Mouse (Mus musculus) forelimb bud, embryonic 11.5 days (tissue): ENCODE data around the gene Slc46a1.

Experiments used
- DNase-seq: peaks from one replicate; pipeline ENCODE4 v3.0.0-alpha.2; 2012; ENCODE audit warnings: low read depth, low spot score

Slc46a1 gene

DNA sequence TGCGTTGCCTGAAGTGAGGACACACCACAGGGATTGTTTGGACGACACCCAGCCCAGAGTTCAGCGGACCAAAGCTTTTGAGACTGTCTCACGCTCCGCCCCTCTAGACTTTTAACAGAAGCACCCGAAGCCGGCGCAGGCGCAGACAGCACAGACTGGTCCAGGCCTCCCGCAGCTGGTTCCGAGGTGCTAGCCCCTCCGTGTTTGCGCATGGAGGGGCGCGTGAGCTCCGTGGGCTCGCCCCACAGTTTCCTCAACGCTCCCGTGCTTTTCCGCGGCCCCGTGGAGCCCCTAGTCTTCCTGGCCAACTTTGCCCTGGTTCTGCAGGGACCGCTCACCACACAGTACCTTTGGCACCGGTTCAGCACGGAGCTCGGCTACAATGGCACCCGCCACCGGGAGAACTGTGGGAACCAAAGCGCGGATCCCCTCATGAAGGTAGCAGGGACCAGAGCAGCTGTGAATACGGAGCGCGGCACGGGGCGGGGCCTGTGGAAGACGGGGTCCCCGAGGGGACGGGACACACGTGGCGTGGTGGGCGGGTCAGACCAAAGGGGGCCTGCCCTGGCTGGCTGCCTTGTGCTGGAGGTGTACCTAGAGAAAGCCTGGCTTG, at the start of gene Slc46a1:
TSS of gene Slc46a1 (plus strand) at position 130 of the 613 bp plus-strand sequence.
- DNase-seq, result peak; percentile 82

DNA sequence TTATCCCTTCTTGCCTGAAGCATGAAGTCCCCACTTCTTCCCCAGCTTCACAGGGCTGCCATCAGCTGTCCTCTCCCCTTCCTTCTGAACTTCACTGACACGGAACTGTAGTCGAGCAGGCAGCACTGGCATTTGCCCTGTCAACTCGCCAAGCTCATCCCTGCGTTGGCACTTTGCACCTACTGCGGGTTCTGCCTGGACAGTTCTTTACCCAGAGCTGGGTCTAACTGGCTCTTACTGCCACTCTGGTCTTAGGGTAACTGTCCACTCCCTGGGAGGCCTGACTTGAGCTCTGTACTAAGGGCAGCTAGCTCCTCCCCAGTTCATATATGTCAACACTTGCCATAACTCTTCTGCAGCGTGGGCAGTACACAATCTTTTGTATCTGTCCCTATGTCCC, 48.6 kb upstream of the Slc46a1 start:
- DNase-seq, result no peak

DNA sequence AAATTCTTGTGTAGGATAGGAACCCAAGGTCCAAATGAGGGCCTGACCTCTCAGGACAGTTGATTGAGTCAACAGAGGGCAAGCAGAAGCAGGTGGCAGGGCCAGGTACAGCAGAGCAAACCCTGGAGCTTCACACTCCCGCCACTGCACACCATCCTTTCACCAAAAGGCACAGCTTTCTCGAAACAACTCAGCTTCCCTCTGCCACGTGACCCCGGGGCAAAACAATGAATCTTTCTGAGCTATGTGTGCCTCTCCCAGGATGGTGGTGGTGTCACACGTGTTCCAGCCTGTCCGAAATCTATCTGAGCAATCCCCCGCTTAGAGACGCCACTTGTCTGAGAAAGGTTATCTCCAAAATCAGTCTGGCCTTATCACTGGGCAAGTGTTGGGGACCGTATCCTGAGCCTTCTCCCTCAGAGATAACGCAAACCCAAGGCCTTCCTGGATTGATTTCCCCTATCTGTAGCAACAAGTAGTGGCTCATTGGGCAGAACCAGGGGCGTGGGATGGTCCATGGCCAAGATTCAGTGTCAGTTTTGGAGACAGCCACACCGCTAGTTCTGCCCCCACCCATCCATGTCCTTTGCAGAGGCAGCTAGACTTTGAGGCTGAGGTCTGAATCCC, 45.1 kb upstream of the Slc46a1 start:
- no peak for DNase-seq

DNA sequence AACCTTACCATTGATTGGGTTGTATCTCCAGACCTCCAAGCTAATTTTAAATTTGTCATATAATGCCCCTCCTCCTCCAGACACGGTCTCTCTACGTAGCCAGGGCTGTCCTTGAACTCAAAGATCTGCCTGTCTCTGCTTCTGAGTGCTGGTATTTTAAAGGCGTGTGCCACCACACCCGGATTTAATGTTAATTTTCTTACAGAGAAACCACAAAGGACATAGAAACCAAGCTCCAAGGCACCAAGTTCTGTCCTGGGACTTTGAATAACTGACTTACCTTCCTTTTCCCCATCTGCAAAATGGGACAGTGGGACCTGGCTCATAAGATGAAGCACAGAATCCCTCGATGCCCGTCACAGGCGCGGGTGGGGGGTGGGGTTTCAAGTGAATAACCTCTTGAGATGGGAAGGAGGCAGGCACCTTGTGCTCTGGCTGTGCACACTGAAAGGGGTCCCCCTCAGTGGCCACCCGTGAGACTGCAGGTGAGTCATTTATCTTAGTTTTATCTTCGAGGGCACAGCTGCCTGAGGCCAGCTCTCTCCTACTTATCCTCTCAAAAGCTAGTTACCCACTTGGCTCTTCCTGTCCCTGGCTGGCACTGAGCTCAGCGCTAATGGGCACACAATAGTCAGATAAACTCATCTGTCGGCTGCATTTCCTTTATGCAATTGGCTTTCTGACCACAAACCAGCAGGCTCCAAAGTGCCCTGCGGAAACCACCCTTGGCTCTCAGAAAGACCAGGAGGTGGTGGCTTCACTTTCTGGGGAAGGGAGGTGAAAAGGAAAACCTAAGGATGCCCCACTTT, 44.1 kb upstream of the Slc46a1 start:
- DNase-seq, result no peak

DNA sequence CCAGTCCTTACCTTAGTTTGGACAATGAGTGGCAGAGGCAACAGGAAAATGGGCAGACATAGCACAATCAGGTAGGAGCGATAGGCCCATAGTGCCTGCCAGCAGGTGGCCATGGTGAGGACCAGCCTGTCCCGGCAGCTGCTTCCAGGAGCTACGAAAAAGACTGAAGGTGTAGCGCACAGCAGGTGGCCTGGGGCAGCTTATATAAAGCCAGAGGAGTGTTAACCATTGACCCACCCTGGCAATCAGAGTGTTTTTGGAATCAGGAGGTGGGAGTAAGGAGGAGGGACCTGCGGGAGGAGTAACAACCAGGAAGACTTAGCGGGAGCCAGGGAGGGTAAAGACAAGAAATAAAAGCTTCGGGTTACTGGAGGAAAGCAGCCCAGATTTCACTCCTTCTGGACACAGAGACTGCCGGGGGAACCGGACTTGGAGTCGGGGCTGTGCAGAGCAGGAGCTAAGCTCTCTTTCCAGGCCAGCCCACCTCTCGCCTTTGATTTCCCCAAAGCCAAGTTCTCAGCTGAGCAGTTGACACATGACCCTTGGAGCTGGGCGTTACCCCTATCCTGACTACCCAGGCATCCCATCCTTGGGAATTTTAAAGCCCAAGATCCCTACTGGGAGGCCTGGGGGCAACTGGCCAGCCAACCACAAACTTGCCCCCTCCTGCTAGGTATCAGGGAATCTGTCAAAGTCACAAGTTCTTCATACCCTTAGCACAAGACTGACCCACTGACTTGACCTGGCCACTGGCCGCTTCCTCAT, 43.3 kb upstream of the Slc46a1 start, which contains the start of gene Slc13a2:
TSS of gene Slc13a2 (minus strand) at position 163 of the 765 bp plus-strand sequence.
- DNase-seq, result no peak

DNA sequence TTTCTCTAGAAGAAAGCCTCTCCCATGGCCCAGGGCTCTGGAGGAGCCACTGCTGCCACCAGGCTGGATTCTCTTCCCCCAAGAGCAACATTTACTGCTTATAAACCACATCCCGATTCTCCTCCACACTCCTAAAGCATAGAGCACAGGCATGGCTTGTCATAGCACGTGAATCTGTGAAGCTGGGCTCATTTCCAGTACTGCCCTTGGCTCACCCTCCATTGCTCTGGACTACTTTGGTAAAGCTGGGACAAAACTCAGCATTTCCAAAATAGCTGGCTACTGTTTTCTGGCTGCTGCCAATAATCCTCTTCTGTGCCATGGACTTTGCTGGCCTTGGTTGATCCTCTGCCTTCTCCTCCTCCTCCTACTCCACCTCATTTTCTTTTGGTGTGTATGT, 41.1 kb upstream of the Slc46a1 start:
- DNase-seq, result no peak

DNA sequence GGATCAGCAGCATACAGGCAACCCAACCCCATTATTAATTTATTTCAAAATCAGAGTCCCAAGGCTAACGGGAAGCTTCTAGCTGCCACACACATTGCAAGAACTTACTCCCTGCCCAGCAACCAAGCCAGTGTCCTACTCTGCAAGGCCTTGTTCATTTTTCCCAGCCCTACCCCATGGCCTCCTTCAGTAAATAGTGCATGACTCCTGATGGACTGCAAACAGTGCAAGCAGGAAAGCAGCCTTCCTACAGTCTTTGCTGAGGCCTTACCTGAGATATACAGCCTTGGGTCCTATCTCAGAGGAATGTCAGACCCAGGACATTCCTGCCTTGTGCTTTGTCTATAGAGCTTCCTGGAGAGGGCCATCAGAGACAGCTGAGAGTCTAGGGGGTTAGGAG, 39.9 kb upstream of the Slc46a1 start:
- DNase-seq, result no peak

DNA sequence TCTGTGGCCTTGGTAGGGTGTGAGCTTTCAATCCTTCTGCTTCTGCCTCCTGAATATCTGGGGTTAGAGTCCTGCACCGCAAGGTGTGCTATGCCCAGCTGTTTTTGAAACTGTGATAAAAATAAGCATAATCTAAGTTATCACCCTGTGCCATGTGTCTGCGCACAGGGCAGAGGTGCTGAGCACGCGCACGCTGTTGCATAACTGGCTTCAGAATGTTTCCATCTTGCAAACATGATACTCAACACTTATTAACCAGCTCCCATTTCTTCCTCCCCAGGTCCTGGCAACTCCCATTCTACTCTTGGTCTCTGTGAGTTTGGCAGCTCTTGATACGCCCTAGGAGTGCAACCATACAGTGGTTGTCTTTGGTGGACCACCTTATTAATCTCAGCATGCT, 37.8 kb upstream of the Slc46a1 start:
- no peak for DNase-seq

DNA sequence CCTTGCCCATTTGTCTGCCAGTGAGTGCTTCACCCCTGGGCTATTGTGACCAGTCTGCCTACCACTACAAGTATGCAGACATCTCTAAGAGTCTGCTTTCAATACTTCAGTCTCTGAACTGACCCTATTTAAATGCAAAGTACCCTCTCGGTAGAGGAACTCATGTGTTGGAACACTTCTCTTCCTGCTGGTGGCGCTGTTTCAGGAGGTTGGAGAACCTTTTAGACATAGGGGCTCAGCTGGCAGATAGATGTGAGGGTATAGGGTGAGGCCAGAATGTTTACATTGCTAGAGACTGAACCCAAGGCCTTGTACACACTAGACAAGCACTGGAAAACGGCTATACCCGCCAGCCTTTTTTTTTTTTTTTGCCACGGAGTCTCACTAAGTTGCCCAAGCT, 37.2 kb upstream of the Slc46a1 start:
- DNase-seq, result no peak

DNA sequence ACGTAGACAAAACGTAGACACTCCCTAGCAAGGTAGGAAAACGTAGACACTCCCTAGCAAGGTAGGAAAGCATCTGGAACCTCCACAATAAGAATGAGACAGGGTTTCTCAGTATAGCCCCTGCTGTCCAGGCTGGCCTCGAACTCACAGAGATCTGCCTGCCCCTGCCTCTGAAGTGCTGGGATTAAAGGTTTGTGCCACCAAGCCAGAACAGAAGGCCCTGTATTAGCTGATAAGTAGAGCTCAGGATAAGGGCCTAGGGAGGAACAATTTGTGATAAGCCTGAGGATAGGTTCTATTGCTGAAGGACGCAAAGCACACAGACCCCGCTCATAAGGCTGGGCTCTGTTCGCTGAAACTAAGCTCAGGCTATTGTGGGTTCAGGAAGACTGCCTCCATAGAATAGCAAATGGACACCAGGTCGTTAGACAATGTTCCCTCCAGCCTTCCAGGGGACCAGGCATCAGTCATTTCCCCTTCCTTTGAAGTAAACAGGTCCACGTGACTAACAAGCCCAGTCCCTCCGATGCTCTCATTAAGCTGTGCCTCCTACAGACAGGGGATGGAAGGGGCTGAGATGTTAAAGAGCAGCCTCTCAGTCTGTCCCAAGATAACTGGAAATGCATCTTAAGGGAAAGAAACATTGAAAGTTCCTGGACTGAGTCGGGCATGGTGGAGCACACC, 35.2 kb upstream of the Slc46a1 start:
- no peak for DNase-seq

DNA sequence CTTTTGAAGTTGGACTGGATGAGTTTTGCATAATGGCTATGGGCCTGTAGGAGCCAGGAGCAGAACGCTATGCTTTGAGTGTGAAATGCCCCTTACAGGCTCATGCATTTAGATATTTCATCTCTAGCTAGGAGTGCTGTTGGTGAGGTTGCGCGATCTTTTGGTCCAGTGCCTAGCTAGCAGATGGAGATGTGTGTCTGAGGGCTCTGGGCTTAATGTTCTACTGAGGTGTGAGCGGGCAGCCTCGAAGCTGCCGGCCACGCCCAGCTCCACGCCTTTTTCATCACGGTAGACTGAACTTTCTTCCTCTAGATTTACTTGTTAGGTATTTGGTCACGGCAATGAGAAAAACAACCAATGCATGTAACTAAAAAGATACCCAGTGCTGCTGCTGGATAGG, 34.3 kb upstream of the Slc46a1 start:
- DNase-seq, result no peak

DNA sequence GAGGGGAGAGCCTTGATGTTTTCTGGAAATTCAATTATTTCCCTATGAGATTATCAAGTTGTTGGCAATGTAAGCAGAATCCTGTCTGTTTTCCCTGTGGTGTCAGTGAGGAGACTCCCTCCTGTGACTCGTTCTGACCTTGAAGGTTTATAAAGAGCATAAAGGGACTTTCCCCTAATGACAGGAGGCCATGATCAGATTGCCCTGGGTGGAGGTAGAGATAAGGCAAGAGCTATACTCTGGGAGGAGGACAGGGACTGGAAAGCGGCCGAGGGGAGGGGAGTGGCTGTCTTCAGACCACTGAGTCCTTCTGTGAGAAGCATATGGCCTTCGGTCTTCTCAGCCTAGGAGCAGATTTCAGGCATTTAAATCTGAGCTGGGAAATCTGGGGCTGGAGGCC, 31.4 kb upstream of the Slc46a1 start:
- DNase-seq, result no peak

DNA sequence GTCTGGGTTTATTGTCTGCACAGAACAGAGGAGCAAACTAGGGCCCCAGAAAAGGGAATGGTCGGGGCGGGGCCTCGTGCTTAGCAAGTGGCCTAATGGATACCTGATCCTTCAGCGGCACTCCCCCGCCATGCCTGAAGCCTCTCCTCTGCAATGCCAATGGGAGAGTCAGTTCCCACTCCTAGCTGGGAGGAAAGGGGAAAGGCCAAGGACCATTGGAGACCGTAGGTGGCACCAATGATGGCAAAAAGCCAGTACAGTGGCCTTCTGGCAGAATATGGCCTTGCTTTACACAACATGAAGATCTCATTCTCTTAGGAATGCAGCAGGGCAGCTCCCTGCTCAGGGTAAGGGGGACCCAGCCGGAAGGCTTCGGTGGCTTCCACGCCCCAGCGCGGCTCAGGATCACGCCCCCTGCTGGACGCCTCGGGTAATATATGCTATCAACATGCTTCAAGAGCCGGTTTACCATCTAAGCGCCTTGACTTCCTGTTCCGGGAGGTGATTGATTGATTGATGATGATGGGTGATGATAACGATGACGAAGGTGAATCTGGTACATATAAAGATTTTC, 29.6 kb upstream of the Slc46a1 start:
- DNase-seq, result peak; percentile 77

DNA sequence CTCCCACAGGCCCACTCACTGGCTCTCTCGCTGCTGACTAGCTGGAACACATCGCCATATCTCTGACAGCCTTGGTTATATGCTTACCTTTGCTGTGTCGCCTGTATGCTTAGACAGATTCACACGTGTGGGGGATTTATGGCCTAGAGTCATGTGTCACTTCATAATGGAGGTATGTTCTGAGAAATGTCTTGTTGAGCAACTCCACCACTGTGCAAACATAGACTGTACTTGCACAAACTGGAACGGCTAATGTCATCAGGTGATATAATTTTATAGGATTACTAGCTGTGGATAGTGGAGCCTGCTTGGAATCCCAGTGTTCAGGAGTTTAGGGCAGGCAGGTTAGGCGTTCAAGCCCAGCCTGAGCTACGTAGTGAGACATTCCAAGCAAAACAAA, 28.3 kb upstream of the Slc46a1 start:
- no peak for DNase-seq

DNA sequence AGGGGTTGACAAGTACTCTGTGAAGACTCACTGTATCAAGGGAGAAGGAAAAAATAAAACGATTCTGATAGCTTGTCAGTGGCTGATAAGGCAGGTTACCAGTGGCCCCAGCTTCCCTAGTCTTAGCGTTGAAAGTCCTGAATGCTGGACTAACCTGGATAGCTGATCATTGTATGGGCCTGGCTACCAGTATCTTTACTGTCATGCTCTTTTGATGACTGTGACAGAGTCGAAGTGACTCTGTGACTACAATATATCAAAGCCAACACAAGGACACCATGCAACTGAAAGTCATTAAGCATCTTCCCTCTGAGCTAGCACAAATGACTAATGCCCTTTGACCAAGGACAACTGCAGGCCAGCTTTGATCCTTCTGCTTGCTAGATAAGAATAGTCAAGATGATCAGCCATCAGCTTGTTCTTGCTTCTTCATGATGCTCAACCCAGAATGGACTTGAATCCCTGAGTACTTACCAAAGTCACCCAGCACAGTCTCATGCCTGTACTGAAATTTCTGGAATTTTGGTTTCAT, 27.0 kb upstream of the Slc46a1 start:
- DNase-seq, result no peak

DNA sequence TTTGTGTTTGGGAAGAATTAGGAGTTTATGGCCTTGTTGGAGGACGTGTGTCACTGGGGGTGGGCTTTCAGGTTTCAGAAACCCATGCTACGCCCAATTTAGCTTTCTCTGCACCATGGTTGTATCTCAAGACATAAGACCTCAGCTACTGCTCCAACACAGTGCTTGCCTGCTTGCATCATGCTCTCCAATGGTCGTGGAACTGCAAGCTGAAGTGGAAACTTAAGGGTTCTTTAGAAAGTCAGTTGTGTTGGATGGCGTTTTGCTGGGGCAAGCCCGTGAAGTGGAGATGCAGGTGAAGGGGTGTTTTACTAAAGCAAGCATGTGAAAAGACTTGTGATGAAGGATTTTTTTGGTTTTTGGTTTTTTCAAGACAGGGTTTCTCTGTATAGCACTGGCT, 22.4 kb upstream of the Slc46a1 start:
- DNase-seq, result no peak

DNA sequence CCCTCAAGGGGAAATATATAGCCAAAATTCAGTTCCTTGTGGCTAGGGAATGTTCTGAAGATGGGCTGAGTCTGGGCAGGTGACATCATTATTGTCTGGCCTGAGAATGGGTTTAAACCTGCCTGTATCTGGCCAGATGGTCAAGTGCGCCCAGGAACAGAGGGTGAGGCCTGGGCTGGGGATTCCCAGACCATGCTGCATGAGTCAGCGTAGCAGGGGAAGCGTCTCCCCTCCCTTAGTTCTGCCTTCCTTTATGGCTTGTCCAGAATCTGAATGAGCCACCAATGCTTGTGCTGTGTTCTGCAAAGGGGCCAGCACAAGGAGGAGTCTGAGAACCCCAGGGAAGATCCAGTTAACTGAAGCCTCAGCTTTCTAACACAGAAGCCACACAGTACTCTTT, 18.3 kb upstream of the Slc46a1 start:
- DNase-seq, result no peak

DNA sequence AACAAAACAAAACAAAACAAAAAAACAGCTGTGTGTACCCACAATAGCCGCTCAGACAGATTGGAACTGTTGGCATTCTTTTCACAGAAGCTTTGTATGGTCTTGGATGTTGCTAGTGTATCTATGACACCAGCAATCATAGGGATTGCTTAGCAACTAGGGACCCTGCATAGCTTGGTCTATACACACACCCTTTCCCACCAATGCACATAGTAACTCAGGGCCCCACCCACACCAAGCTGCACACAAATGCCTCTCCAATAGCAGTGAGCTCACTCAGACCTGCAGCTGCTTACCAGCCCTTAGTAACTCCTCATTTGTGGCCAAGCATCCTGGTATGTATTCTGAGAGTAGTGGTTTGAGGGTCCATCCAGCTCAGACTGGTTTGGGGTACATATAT, 17.3 kb upstream of the Slc46a1 start:
- no peak for DNase-seq

DNA sequence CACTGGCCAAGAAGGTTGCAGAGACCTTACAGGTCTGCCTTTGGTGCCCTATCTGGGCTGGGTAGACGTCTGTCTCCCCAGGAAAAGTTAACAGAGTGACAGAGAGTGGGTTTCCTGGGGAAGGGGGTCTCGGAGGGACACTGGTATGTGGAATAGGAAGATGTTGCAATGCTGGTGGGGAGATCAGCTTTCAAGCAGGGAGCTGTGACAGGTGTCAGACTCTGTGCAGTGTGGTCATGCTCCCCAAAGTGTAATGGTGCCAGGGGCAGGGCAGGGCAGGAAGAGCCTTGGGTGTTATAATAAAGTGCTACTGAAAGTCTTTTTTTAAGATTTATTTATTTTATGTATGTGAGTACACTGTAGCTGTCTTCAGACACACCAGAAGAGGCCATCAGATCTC, 15.2 kb upstream of the Slc46a1 start:
- no peak for DNase-seq

DNA sequence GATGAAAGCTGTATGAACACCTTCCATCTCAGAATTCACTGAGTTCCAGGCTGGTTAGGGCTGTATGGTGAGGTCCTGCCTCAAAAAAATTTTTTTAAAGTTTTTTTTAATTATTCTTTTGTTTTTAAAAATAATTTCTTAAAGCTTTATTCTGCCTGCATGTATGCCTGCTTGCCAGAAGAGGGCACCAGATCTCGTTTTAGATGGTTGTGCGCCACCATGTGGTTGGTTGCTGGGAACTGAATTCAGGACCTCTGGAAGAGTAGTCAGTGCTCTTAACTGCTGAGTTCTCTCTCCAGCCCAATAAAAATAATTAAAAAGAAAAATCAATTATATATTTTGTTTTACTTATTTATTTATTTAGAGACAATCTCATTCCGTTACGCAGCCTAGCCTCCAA, 11.8 kb upstream of the Slc46a1 start:
- DNase-seq, result peak; percentile 66

DNA sequence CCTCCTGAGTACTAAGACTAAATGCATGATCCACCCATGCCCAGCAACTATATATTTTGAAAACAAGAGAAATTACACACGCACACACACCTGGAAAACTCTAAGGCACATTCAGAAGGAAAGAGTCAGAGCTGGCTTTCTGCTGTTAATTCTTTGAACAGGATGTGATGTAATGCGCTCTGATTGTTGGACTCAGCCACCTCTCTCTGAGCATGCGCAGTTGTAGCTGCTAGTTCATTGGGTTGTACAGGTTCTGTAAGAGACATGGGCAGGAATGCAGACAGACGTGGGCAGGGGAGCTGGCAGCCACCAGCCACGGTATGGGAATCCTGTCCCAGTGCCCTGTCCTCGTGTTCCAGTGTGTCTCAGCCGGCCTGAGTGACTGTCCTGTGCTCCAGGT, 11.2 kb upstream of the Slc46a1 start:
- DNase-seq, result no peak
